Mouse (Mus musculus) left cerebral cortex, postnatal 25 days (tissue): Measurements from ENCODE around the gene Slc29a1. TPM values are rescaled to one million over a fixed set of nuclear protein-coding genes. Genes with fewer than 3 reads are reported as not detected.

Source experiments
- DNase-seq, 2 experiments: peaks; one replicate each; pipeline ENCODE4 v3.0.0; 2022; ENCODE audit warnings: low spot score in 2 of 2, mixed read lengths in 1 of 2
- intact Hi-C: fragments of 180-260 bp; cut with DNase I; formaldehyde crosslinking; loops from one replicate; pipeline ENCODE4 v1.15.1; 2025
- total RNA-seq, 2 experiments: library from RNA; stranded (reverse); gene quantifications; 2 replicates each; pipeline ENCODE4 v1.2.3; 2021

Slc29a1 gene
- total RNA-seq, 2 experiments from 2014 or later, result 16.8 to 18.8 TPM

- DNase-seq, result no peak
- intact Hi-C loops, result loop anchor here (10.0 kb wide), 1 partner anchor 561 kb away; the partner anchor contains the start of gene Mad2l1bp
Measured at GRCm38 (mm10) chr17:45593479-45593878, 5.9 kb downstream of the Slc29a1 start.

GRCm38 (mm10) chr17:45592606-45593431 lies 6.6 kb downstream of the Slc29a1 start:
- intact Hi-C loops, result loop anchor here (10.0 kb wide), 1 partner anchor 562 kb away; the partner anchor contains the start of gene Mad2l1bp
- DNase-seq, result no peak

- intact Hi-C loops, result loop anchor here (10.0 kb wide), 1 partner anchor 563 kb away; the partner anchor contains the start of gene Mad2l1bp
Measured at GRCm38 (mm10) chr17:45591701-45592605, 7.5 kb downstream of the Slc29a1 start.

DNA sequence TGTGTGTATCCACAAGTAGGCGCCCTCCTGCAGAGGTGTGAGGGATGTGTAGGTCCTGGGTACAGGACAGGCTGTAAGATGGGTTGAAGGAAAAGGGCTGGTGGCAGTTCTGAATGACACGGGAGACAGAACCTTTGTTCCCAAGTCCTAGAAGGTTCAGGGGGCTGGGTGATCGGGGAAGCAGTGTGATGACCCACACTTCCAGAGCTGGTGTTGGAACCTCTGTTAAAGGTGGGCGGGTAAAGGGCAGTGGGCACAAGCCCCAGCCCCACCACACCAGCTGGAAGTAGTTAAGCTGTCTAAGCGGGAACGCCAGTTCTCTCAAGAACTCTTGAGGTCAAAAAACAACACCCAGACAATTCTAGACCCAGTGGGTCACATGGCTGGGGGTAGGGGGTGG lies 9.0 kb downstream of the Slc29a1 start:
- intact Hi-C loops, result loop anchor here (10.0 kb wide), 1 partner anchor 564 kb away; the partner anchor contains the start of gene Mad2l1bp
- DNase-seq, result no peak

More at GRCm38 (mm10) chr17:45591701-45592605, 7.5 kb downstream of the Slc29a1 start:
- no peak for DNase-seq

- intact Hi-C loops, result loop anchor here (10.0 kb wide), 1 partner anchor 565 kb away; the partner anchor contains the start of gene Mad2l1bp
- no peak for DNase-seq
Measured at GRCm38 (mm10) chr17:45589844-45590243, 9.6 kb downstream of the Slc29a1 start.

GRCm38 (mm10) chr17:45589236-45589635 lies 10.2 kb downstream of the Slc29a1 start:
- intact Hi-C loops, result no loop called here

GRCm38 (mm10) chr17:45588370-45588769 lies 11.0 kb downstream of the Slc29a1 start:
- intact Hi-C loops, result no loop called here

More at GRCm38 (mm10) chr17:45589236-45589635, 10.2 kb downstream of the Slc29a1 start:
- DNase-seq, result no peak

DNA sequence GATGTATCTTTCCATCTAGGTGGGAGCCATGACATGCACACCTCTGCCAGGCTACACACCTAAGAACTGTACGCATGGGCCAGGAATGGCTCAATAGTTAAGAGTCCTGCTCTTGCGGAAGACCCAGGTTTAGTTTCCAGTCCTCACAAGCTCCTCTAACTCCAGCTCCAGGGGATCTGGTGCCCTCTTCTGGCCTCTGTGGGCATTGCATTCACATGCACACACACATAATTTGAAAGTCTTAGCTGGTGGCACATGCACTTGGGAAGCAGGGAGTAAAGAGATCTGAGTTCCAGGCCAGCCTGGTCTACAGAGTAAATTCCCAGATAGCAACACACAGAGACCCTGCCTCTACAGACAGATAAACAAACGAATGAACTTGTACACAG lies 13.0 kb downstream of the Slc29a1 start:
- no peak for DNase-seq
- intact Hi-C loops, result no loop called here

More at GRCm38 (mm10) chr17:45588370-45588769, 11.0 kb downstream of the Slc29a1 start:
- no peak for DNase-seq

GRCm38 (mm10) chr17:45585725-45586448 lies 13.5 kb downstream of the Slc29a1 start:
- intact Hi-C loops, result no loop called here
- no peak for DNase-seq

DNA sequence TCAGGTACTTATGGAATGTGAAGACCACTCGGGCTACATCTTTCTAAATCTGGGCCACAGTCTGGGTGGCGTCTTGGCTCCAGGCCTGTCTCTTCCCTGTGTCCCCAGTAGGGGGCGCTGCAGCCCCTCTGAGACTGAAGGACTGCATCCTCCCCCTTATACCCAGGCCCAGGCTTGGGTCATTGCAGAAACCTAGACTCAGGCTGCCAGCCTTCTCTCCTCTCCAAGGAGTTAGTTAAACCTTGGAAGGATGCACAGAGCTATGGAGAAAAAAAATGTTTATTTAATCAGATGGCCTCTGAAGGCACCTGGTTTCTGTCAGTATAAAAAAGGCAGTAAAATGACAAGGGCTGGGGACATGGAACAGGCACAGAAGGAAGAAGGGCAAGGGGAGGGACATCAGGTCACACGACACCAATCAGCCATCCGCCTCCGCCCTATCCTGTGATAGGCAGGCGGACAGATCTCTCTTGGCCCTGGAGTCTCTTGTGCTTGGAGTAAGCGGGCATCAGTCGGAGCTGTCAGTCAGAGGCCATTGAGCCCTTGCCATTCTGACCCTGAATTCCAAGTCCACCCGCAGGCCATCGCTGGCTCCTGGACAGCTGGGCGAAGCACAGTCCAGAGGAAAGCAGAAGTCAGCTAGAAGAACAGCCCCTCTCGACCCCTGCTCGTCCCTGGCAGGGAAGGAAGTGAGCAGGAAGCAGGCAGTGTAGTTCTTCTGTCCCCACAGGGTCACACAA lies 14.3 kb downstream of the Slc29a1 start:
- peak; percentile 70 to 74 for DNase-seq
- intact Hi-C loops, result loop anchor here (1.0 to 5.0 kb wide), 2 partner anchors 41 to 137 kb away; no protein-coding TSS in a partner anchor

DNA sequence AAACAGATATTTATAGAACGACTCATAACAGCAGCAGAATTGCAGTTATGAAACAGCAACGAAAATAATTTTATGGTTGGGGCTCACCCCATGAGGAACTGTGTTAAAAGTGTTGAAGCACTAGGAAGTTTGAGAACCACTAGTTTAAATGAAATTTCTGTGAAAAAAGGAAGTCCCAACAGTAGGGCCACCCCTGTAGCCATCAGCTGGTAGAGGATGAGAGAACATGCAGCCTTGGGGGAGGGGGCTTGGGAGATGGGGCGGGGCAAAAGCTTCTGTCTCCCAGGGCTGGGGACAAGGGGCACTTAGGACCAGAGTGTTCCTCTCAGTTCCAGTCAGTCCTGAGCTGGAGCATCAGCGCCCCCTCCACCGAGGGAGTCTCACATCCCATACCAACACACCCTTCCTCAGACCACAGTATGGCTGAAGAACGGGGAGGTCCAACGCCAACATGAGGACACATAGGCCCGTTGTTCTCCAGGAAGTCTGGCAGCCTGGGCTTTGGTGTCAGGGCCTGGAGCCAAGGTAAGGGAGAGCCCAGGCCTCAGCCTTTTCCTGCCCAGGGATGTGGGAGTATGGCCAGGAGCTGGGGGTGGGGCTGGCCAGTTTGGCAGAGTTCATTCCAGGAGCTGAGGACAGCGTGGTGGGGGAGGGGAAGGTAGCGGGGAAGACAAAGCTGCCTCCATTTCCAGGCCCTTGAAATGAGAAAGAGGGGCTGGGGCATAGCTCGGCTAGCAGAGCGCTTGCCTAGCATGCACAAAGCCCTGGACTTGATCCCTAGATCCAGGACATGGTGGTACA lies 15.1 kb downstream of the Slc29a1 start:
- DNase-seq, result peak; percentile 55 to 71
- intact Hi-C loops, result loop anchor here (1.0 to 5.0 kb wide), 2 partner anchors 42 to 138 kb away; no protein-coding TSS in a partner anchor

DNA sequence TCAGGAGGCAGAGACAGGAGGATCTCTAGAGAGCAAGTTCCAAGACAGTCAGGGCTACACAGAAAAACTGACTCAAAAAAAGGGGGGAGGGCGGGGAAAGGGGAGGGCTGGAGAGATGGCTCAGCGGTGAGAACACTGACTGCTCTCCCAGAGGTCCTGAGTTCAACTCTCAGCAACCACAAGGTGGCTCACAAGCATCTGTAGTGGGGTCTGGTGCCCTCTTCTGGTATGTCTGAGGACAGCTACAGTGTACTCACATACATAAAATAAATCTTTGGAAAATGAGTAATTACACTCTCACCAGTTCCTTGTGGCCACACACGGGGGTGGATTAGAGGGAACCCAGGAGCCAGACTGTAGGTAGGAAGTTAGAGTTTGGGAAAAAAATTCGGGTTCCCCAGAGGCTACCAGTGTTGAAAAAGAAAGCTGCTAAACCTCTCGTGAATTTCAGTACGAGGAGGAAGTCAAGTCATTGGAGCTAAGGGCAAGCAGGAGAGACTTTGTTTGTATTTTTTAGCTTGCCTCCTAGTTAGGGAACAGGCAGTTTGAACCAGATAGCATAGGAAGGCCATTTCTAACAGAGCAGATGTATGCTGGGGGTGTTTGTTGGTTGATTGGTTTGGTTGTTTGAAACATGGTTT lies 16.6 kb downstream of the Slc29a1 start:
- no peak for DNase-seq
- intact Hi-C loops, result loop anchor here (2.0 to 5.0 kb wide), 2 partner anchors 60 to 139 kb away; no protein-coding TSS in a partner anchor

DNA sequence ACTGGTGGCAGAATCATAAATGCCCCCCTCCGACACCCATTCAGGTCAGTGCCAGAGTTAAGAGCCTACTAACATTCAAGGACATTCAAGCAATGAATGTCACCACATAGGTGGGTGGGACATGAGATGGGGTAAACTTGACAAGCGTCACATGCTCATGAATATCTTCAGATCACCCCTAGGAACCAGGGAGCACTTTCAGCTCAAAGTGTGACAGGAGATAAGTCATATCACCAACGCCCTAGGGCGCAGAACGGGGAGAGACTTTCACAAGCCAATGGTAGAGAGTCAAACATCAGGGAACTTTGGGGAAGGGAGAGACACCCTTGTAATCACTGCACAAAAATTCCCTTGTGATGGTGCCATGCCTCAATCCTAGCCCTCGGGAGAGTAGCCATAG lies 17.2 kb downstream of the Slc29a1 start:
- no peak for DNase-seq
- intact Hi-C loops, result loop anchor here (2.0 to 5.0 kb wide), 2 partner anchors 61 to 140 kb away; no protein-coding TSS in a partner anchor

DNA sequence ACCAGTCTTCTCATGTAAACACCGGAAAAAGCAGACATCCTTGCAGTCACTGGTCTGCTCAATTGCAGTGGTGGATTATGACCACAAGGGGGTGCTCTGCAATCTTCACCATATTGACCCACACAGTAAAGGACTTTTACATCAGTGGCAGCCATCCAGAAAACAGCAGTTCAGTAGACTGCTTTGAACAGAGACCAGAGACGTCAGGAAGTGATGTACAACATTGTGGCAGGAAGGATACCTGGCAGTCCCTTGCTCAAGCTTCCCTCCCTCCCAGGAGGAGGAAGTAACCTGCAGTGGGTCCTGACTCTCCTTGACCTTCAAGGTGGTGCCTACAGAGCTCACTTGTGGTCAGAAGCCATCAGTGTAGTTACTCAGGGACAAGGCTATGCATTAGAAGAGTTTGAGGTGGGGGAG lies 17.8 kb downstream of the Slc29a1 start:
- DNase-seq, result peak; percentile 69 to 77
- intact Hi-C loops, result loop anchor here (5.0 kb wide), 1 partner anchor 141 kb away; no protein-coding TSS in a partner anchor

- intact Hi-C loops, result loop anchor here (5.0 kb wide), 1 partner anchor 141 kb away; no protein-coding TSS in a partner anchor
- DNase-seq, result no peak
Measured at GRCm38 (mm10) chr17:45580958-45581477, 18.4 kb downstream of the Slc29a1 start.

DNA sequence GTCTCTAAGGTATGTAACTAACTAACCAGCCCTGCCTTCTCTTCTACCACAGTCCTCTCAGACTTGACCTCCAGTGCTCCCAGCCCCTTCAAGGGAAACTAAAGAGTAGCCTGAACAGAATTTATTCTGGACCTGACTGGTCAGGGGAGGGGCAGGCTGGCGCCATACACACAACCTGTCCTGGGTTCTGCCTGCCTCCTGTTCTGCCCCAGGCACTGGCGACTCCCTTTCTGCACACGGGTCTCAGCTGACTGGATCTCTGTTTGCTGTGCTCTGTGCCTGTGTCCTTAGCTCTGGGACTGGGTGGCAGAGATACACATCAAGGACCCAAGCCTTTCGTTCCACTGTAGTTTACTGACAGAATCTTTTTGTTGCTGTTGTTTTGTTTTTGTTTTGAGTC lies 19.9 kb downstream of the Slc29a1 start:
- intact Hi-C loops, result no loop called here
- no peak for DNase-seq

DNA sequence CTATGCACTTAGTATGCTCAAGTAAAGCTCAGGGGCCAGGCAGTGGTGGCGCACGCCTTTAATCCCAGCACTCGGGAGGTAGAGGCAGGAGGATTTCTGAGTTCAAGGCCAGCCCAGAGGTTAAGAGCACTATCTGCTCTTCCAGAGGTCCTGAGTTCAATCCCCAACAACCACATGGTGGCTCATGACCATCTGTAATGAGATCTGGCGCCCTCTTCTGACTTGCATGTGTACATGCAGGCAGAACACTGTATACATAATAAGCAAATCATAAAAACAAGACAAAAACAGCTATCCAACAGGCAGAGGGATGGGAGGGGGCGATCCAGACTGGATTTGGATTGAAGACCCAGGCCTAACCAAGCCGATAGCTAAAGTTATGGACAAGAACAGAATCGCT lies 20.6 kb downstream of the Slc29a1 start:
- intact Hi-C loops, result no loop called here
- no peak for DNase-seq
